Mouse (Mus musculus): Measurements from ENCODE around the gene Tmem199. TPM values are rescaled to one million over a fixed set of nuclear protein-coding genes. Genes with fewer than 3 reads are reported as not detected.

Gene Tmem199
- polyA plus RNA-seq, 1 experiment: 12.5 TPM

GRCm38 (mm10) chr11:78531046-78531445 lies 19.1 kb upstream of the Tmem199 start:
- WGBS: 31% methylated on average over 6 of the region's 6 CpGs
- Histone ChIP-seq H3K4me1 (ENCODE audit: control insufficient read depth, insufficient read depth, low read length) (peaks cover 13% of the 10 kb centered on the region), H3K4me3 (replicated peaks; ENCODE audit: extremely low read depth, low read depth, low read length) (no peak overlapping the region)
- TF ChIP-seq POLR2A (IDR thresholded peaks at IDR 0.05; ENCODE audit: borderline replicate concordance, extremely low read depth, low read depth, low read length) (no peak), CTCF (IDR thresholded peaks at IDR 0.05; ENCODE audit: insufficient read depth, low read length) (no peak)
- no peak for DNase-seq

- WGBS: 82% methylated on average over 12 of the region's 12 CpGs
- no peak for DNase-seq
- H3K4me1 ChIP-seq (ENCODE audit: control insufficient read depth, insufficient read depth, low read length): peaks cover 18% of the 10 kb centered on the region
- H3K4me3 ChIP-seq (replicated peaks; ENCODE audit: extremely low read depth, low read depth, low read length): no peak overlapping the region
- TF ChIP-seq CTCF (IDR thresholded peaks at IDR 0.05; ENCODE audit: insufficient read depth, low read length) (no peak), POLR2A (IDR thresholded peaks at IDR 0.05; ENCODE audit: borderline replicate concordance, extremely low read depth, low read depth, low read length) (no peak)
Measured at GRCm38 (mm10) chr11:78530001-78530400, 18.0 kb upstream of the Tmem199 start.

- Histone ChIP-seq H3K4me1 (ENCODE audit: control insufficient read depth, insufficient read depth, low read length) (peaks cover 18% of the 10 kb centered on the region), H3K4me3 (replicated peaks; ENCODE audit: extremely low read depth, low read depth, low read length) (no peak overlapping the region)
- 86% methylated on average over 9 of the region's 9 CpGs for WGBS
- TF ChIP-seq POLR2A (IDR thresholded peaks at IDR 0.05; ENCODE audit: borderline replicate concordance, extremely low read depth, low read depth, low read length) (no peak), CTCF (IDR thresholded peaks at IDR 0.05; ENCODE audit: insufficient read depth, low read length) (no peak)
- DNase-seq: no peak
Measured at GRCm38 (mm10) chr11:78528714-78529113, 16.7 kb upstream of the Tmem199 start.

GRCm38 (mm10) chr11:78524838-78525237 lies 12.9 kb upstream of the Tmem199 start:
- WGBS: 42% methylated on average over 2 of the region's 2 CpGs
- DNase-seq: no peak
- Histone ChIP-seq H3K4me3 (replicated peaks; ENCODE audit: extremely low read depth, low read depth, low read length) (no peak overlapping the region), H3K4me1 (ENCODE audit: control insufficient read depth, insufficient read depth, low read length) (peaks cover 13% of the 10 kb centered on the region)
- TF ChIP-seq POLR2A (IDR thresholded peaks at IDR 0.05; ENCODE audit: borderline replicate concordance, extremely low read depth, low read depth, low read length) (peak; percentile 39; the same call in 1 of the 2 replicates), CTCF (IDR thresholded peaks at IDR 0.05; ENCODE audit: insufficient read depth, low read length) (no peak)

- TF ChIP-seq CTCF (IDR thresholded peaks at IDR 0.05; ENCODE audit: insufficient read depth, low read length): no peak
- no peak for TF ChIP-seq POLR2A (IDR thresholded peaks at IDR 0.05; ENCODE audit: borderline replicate concordance, extremely low read depth, low read depth, low read length)
- H3K4me3 ChIP-seq (replicated peaks; ENCODE audit: extremely low read depth, low read depth, low read length): no peak overlapping the region
- 50% methylated on average over 9 of the region's 9 CpGs for WGBS
- H3K4me1 ChIP-seq (ENCODE audit: control insufficient read depth, insufficient read depth, low read length): peaks cover 13% of the 10 kb centered on the region
- DNase-seq: peak; percentile 44
Measured at GRCm38 (mm10) chr11:78523241-78523955, 11.4 kb upstream of the Tmem199 start.

- 0 out of 2 replicates have a peak, but pooled peaks have one; percentile 21 for TF ChIP-seq CTCF (IDR thresholded peaks at IDR 0.05; ENCODE audit: insufficient read depth, low read length)
- no peak for TF ChIP-seq POLR2A (IDR thresholded peaks at IDR 0.05; ENCODE audit: borderline replicate concordance, extremely low read depth, low read depth, low read length)
- Histone ChIP-seq H3K4me3 (replicated peaks; ENCODE audit: extremely low read depth, low read depth, low read length) (no peak overlapping the region), H3K4me1 (ENCODE audit: control insufficient read depth, insufficient read depth, low read length) (peaks cover 13% of the 10 kb centered on the region)
- 67% methylated on average over 1 of the region's 1 CpGs for WGBS
- no peak for DNase-seq
Measured at GRCm38 (mm10) chr11:78522481-78522997, 10.6 kb upstream of the Tmem199 start.

- Histone ChIP-seq H3K4me3 (replicated peaks; ENCODE audit: extremely low read depth, low read depth, low read length) (no peak overlapping the region), H3K4me1 (ENCODE audit: control insufficient read depth, insufficient read depth, low read length) (peaks cover 13% of the 10 kb centered on the region)
- TF ChIP-seq POLR2A (IDR thresholded peaks at IDR 0.05; ENCODE audit: borderline replicate concordance, extremely low read depth, low read depth, low read length): no peak
- no peak for TF ChIP-seq CTCF (IDR thresholded peaks at IDR 0.05; ENCODE audit: insufficient read depth, low read length)
- DNase-seq: no peak
- WGBS: 63% methylated on average over 3 of the region's 3 CpGs
Measured at GRCm38 (mm10) chr11:78521880-78522279, 9.9 kb upstream of the Tmem199 start.

- DNase-seq: no peak
- 88% methylated on average over 10 of the region's 10 CpGs for WGBS
- TF ChIP-seq POLR2A (IDR thresholded peaks at IDR 0.05; ENCODE audit: borderline replicate concordance, extremely low read depth, low read depth, low read length) (no peak), CTCF (IDR thresholded peaks at IDR 0.05; ENCODE audit: insufficient read depth, low read length) (no peak)
- no peak overlapping the region for H3K4me3 ChIP-seq (replicated peaks; ENCODE audit: extremely low read depth, low read depth, low read length)
- H3K4me1 ChIP-seq (ENCODE audit: control insufficient read depth, insufficient read depth, low read length): peaks cover 5% of the 10 kb centered on the region; the same call in 1 of the 2 replicates
Measured at GRCm38 (mm10) chr11:78518931-78519330, 7.0 kb upstream of the Tmem199 start.

GRCm38 (mm10) chr11:78515549-78516325 lies 3.8 kb upstream of the Tmem199 start:
- 64% methylated on average over 2 of the region's 2 CpGs for WGBS

More at GRCm38 (mm10) chr11:78515549-78516325, 3.8 kb upstream of the Tmem199 start:
- no peak for TF ChIP-seq POLR2A (IDR thresholded peaks at IDR 0.05; ENCODE audit: borderline replicate concordance, extremely low read depth, low read depth, low read length)
- TF ChIP-seq CTCF (IDR thresholded peaks at IDR 0.05; ENCODE audit: insufficient read depth, low read length): peak; percentile 17; the same call in 1 of the 2 replicates
- no peak overlapping the region for H3K4me3 ChIP-seq (replicated peaks; ENCODE audit: extremely low read depth, low read depth, low read length)
- DNase-seq: no peak
- peaks cover 8% of the 10 kb centered on the region for H3K4me1 ChIP-seq (ENCODE audit: control insufficient read depth, insufficient read depth, low read length)

All from lung, adult 2 months (tissue).